Mouse (Mus musculus) bone marrow, adult 2 months (tissue): ENCODE measurements around the gene A430078G23Rik.

Source experiments
- CTCF ChIP-seq: fragments of 200-500 bp; IDR thresholded peaks from 2 replicates; pipeline ENCODE4 v1.5.1; 2011; ENCODE audit warnings: low read length, control low read depth; ENCODE audit not compliant: control insufficient read depth, insufficient read depth
- POLR2A ChIP-seq: fragments of 200-500 bp; IDR thresholded peaks from 2 replicates; pipeline ENCODE4 v1.6.1; 2011; ENCODE audit warnings: low read depth, mild to moderate bottlenecking, control low read depth, low read length, borderline replicate concordance; ENCODE audit not compliant: control insufficient read depth

GRCm38 (mm10) chr8:3309636-3310035 is 43.6 kb upstream of the A430078G23Rik start:
- TF ChIP-seq CTCF (no peak), POLR2A (no peak)
